Mouse (Mus musculus): ENCODE measurements at regions not wholly inside any gene's neighbourhood (a gene's known extent, or its start where the extent isn't known, plus 50 kb on each side); places are given as distances from the start of the nearest gene placed in this dataset.

DNA sequence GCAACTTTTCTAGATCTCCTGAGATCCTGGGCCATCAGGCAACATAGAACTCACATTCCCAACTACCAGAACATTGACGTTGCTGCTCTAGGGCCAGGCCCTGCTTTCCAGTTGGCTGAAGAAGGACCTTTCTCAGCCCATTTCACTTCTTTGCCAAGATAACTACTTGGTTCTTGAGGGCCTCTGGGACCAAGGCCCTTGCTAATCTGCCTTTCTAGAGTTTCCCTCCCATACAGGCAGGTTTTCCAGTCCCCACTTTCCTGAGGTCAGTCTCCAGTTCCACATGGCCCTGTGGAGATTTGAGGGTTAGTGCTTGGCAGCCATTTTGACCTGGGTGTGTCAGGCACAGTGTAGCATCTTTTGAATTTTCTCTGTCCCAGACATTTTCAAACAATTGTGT is 223.9 kb upstream of the Klhl29 start:
- TF ChIP-seq CTCF (IDR thresholded peaks at IDR 0.05; ENCODE audit: borderline replicate concordance, insufficient read depth, low read length) = no peak
- no peak for TF ChIP-seq POLR2A (IDR thresholded peaks at IDR 0.05; ENCODE audit: low read depth, low read length)
